Mouse (Mus musculus): ENCODE data around the gene Fbxl8. TPM values are rescaled to one million over a fixed set of nuclear protein-coding genes. Genes with fewer than 3 reads are reported as not detected.

The Fbxl8 gene
- total and polyA plus RNA-seq, 2 experiments from 2014 or later = 1.2 to 3.1 TPM

DNA sequence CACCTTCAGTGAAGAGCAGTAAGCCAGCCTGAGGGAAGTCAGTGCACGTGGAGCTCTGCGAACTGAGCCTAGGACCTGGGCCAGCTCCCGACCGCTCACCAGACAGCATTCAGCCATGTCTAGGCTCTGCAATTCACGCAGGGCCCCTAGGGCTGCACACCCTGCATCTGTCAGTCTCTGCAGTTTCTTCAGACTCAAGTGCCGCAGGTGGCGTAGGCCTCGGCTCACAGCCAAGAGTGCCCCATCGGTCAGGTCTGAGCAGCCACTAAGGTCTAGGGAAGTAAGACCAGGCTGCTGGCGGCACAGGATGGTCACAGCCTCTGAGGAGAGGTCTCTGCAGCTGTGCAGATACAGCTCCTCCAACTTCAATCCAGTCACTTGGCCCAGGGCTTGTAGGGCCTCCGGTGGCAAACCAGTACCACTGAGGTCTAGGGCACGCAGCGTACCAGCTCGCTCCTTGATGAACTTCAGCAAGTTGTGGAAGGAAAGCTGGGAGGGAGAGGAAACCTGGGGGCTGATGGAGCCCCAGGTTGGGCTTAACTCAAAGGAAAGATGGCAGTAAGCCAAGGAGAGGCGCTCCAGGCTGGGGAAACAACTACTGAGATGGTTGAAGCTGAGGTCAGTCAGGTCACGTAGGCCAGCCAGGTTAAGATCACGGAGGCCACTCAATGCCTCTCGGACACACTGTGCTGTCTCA is 50.8 kb downstream of the Fbxl8 start:
- no peaks in the 10 kb centered on the region for H3K27me3 ChIP-seq (ENCODE audit: insufficient read depth, low read length)
- WGBS = 88% methylated on average over 18 of the region's 18 CpGs
- no peaks in the 10 kb centered on the region for H3K9me3 ChIP-seq (ENCODE audit: low read length)
- H3K4me3 ChIP-seq (ENCODE audit: low read length) = no peak overlapping the region
- H3K9ac ChIP-seq (replicated peaks; ENCODE audit: low read length) = no peak overlapping the region
- no peak overlapping the region for H3K4me2 ChIP-seq (ENCODE audit: low read depth, low read length)
- no peak for ATAC-seq
- no peak overlapping the region for H3K27ac ChIP-seq
- no peaks in the 10 kb centered on the region for H3K4me1 ChIP-seq (ENCODE audit: insufficient read depth, low read length)
- no peak for DNase-seq (ENCODE audit: low spot score)
- H3K36me3 ChIP-seq (ENCODE audit: insufficient read depth, low read length) = peaks cover 62% of the 10 kb centered on the region
- TF ChIP-seq CTCF (IDR thresholded peaks at IDR 0.05; ENCODE audit: low read depth) = no peak

DNA sequence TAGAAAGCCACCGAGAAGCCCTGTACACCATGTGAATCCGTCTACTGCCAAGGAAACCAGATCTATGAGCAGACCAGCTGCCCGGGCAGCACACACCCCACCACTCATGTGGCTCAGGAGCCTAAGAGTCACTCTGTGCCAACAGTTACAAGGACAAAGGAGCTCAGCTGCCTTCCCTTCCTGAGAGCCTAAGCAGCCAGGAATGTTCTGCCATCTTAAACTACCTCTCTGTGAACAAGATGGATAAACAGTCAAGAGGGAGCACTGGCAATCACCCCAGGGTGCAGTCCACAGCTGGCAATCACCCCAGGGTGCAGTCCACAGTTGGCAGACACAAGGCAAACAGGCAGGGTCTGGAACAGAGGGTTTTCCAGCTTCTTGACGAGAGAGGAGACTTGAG is 53.5 kb downstream of the Fbxl8 start:
- no peaks in the 10 kb centered on the region for H3K27me3 ChIP-seq (ENCODE audit: insufficient read depth, low read length)
- 62% methylated on average over 4 of the region's 4 CpGs for WGBS
- no peak overlapping the region for H3K9ac ChIP-seq (replicated peaks; ENCODE audit: low read length)
- no peak overlapping the region for H3K4me2 ChIP-seq (ENCODE audit: low read depth, low read length)
- no peak for TF ChIP-seq CTCF (IDR thresholded peaks at IDR 0.05; ENCODE audit: low read depth)
- DNase-seq (ENCODE audit: low spot score) (peak; percentile 27), ATAC-seq (peak; percentile 58; the same call in 1 of the 2 replicates)
- H3K4me3 ChIP-seq (ENCODE audit: low read length) = no peak overlapping the region
- no peaks in the 10 kb centered on the region for H3K4me1 ChIP-seq (ENCODE audit: insufficient read depth, low read length)
- no peaks in the 10 kb centered on the region for H3K9me3 ChIP-seq (ENCODE audit: low read length)
- H3K36me3 ChIP-seq (ENCODE audit: insufficient read depth, low read length) = peaks cover 51% of the 10 kb centered on the region
- peak overlapping the region; percentile 20; the same call in 1 of the 2 replicates for H3K27ac ChIP-seq

GRCm38 (mm10) chr8:105318662-105319190 is 54.3 kb downstream of the Fbxl8 start:
- Histone ChIP-seq H3K27me3 (ENCODE audit: insufficient read depth, low read length) (no peaks in the 10 kb centered on the region), H3K4me1 (ENCODE audit: insufficient read depth, low read length) (no peaks in the 10 kb centered on the region), H3K4me3 (ENCODE audit: low read length) (no peak overlapping the region), H3K4me2 (ENCODE audit: low read depth, low read length) (no peak overlapping the region), H3K9ac (replicated peaks; ENCODE audit: low read length) (no peak overlapping the region), H3K36me3 (ENCODE audit: insufficient read depth, low read length) (peaks cover 47% of the 10 kb centered on the region), H3K27ac (peak overlapping the region; percentile 20; the same call in 1 of the 2 replicates), H3K9me3 (ENCODE audit: low read length) (no peaks in the 10 kb centered on the region)
- ATAC-seq (no peak), DNase-seq (ENCODE audit: low spot score) (no peak)
- TF ChIP-seq CTCF (IDR thresholded peaks at IDR 0.05; ENCODE audit: low read depth) = no peak
- WGBS = 83% methylated on average over 11 of the region's 11 CpGs

MicroRNA genes within 50 kb of the gene (microRNA counts, 519-probe panel; counts per million panel counts)
- microRNA mmu-miR-328 = 3,410 counts per million, percentile 57 among the panel's probes with 10 or more counts

Small RNAs within 50 kb of the gene (microRNA-seq; reads per million reads assigned to microRNA genes)
- gene Gm27320 (0 reads per million in 2 experiments), gene Mir328 (512 to 883 reads per million in 2 experiments)

Other genes with a start within 250 kb of the Fbxl8 start
- not detected in 2 replicates for gene Ces3a, start 216.0 kb upstream of the Fbxl8 start, total RNA-seq (2014; rRNA removed)
- not detected in 2 replicates for gene Ces3a, start 216.0 kb upstream of the Fbxl8 start, polyA plus RNA-seq (2015; fragmentation: Nextera tagmentation; extraction: Ambion mirVana)
- not detected in 2 replicates for gene Ces3b, start 180.9 kb upstream of the Fbxl8 start, total RNA-seq (2014; rRNA removed)
- not detected in 2 replicates for gene Ces3b, start 180.9 kb upstream of the Fbxl8 start, polyA plus RNA-seq (2015; fragmentation: Nextera tagmentation; extraction: Ambion mirVana)
- gene Ces4a, start 132.8 kb upstream of the Fbxl8 start, total RNA-seq (2014; rRNA removed) = 0.10 TPM in 1 of 2 replicates, not detected in the other
- gene Ces4a, start 132.8 kb upstream of the Fbxl8 start, polyA plus RNA-seq (2015; fragmentation: Nextera tagmentation; extraction: Ambion mirVana) = 0.16 TPM in 1 of 2 replicates, not detected in the other
- gene Cbfb, start 94.0 kb upstream of the Fbxl8 start, total RNA-seq (2014; rRNA removed) = 45.1 and 54.3 TPM in 2 replicates
- gene Cbfb, start 94.0 kb upstream of the Fbxl8 start, polyA plus RNA-seq (2015; fragmentation: Nextera tagmentation; extraction: Ambion mirVana) = 27.8 and 30.5 TPM in 2 replicates
- 32.2 and 39.5 TPM in 2 replicates for gene D230025D16Rik, start 39.5 kb upstream of the Fbxl8 start, total RNA-seq (2014; rRNA removed)
- gene D230025D16Rik, start 39.5 kb upstream of the Fbxl8 start, polyA plus RNA-seq (2015; fragmentation: Nextera tagmentation; extraction: Ambion mirVana) = 22.1 and 23.5 TPM in 2 replicates
- 17.4 and 18.8 TPM in 2 replicates for gene B3gnt9, start 9.5 kb upstream of the Fbxl8 start, total RNA-seq (2014; rRNA removed)
- gene B3gnt9, start 9.5 kb upstream of the Fbxl8 start, polyA plus RNA-seq (2015; fragmentation: Nextera tagmentation; extraction: Ambion mirVana) = 10.4 and 10.7 TPM in 2 replicates
- gene Tradd, start within 50 bp of the Fbxl8 start, total RNA-seq (2014; rRNA removed) = 11.5 and 15.6 TPM in 2 replicates
- gene Tradd, start within 50 bp of the Fbxl8 start, polyA plus RNA-seq (2015; fragmentation: Nextera tagmentation; extraction: Ambion mirVana) = 14.6 and 14.9 TPM in 2 replicates
- gene Hsf4, start 5.2 kb downstream of the Fbxl8 start, total RNA-seq (2014; rRNA removed) = 0.63 TPM in 1 of 2 replicates, not detected in the other
- 1.4 and 1.5 TPM in 2 replicates for gene Hsf4, start 5.2 kb downstream of the Fbxl8 start, polyA plus RNA-seq (2015; fragmentation: Nextera tagmentation; extraction: Ambion mirVana)
- 2.1 and 2.6 TPM in 2 replicates for gene Nol3, start 11.5 kb downstream of the Fbxl8 start, total RNA-seq (2014; rRNA removed)
- gene Nol3, start 11.5 kb downstream of the Fbxl8 start, polyA plus RNA-seq (2015; fragmentation: Nextera tagmentation; extraction: Ambion mirVana) = 6.6 and 6.9 TPM in 2 replicates
- 52.3 and 63.4 TPM in 2 replicates for gene 4931428F04Rik, start 25.2 kb downstream of the Fbxl8 start, total RNA-seq (2014; rRNA removed)
- gene 4931428F04Rik, start 25.2 kb downstream of the Fbxl8 start, polyA plus RNA-seq (2015; fragmentation: Nextera tagmentation; extraction: Ambion mirVana) = 67.3 and 82.8 TPM in 2 replicates
- gene Exoc3l, start 31.5 kb downstream of the Fbxl8 start, total RNA-seq (2014; rRNA removed) = 2.4 and 8.2 TPM in 2 replicates
- gene Exoc3l, start 31.5 kb downstream of the Fbxl8 start, polyA plus RNA-seq (2015; fragmentation: Nextera tagmentation; extraction: Ambion mirVana) = 5.9 and 8.0 TPM in 2 replicates
- gene E2f4, start 33.0 kb downstream of the Fbxl8 start, total RNA-seq (2014; rRNA removed) = 39.2 and 44.8 TPM in 2 replicates
- gene E2f4, start 33.0 kb downstream of the Fbxl8 start, polyA plus RNA-seq (2015; fragmentation: Nextera tagmentation; extraction: Ambion mirVana) = 25.6 and 28.3 TPM in 2 replicates
- gene Elmo3, start 41.0 kb downstream of the Fbxl8 start, total RNA-seq (2014; rRNA removed) = 1.2 and 1.5 TPM in 2 replicates
- gene Elmo3, start 41.0 kb downstream of the Fbxl8 start, polyA plus RNA-seq (2015; fragmentation: Nextera tagmentation; extraction: Ambion mirVana) = 1.6 and 1.7 TPM in 2 replicates
- gene Lrrc29, start 61.6 kb downstream of the Fbxl8 start, total RNA-seq (2014; rRNA removed) = 1.9 and 5.2 TPM in 2 replicates
- gene Lrrc29, start 61.6 kb downstream of the Fbxl8 start, polyA plus RNA-seq (2015; fragmentation: Nextera tagmentation; extraction: Ambion mirVana) = 3.1 and 4.1 TPM in 2 replicates
- 72.1 and 101 TPM in 2 replicates for gene Tmem208, start 61.7 kb downstream of the Fbxl8 start, total RNA-seq (2014; rRNA removed)
- 138 and 143 TPM in 2 replicates for gene Tmem208, start 61.7 kb downstream of the Fbxl8 start, polyA plus RNA-seq (2015; fragmentation: Nextera tagmentation; extraction: Ambion mirVana)
- 3.1 and 3.2 TPM in 2 replicates for gene Fhod1, start 83.3 kb downstream of the Fbxl8 start, total RNA-seq (2014; rRNA removed)
- gene Fhod1, start 83.3 kb downstream of the Fbxl8 start, polyA plus RNA-seq (2015; fragmentation: Nextera tagmentation; extraction: Ambion mirVana) = 0.45 and 1.1 TPM in 2 replicates
- 24.2 and 28.6 TPM in 2 replicates for gene Slc9a5, start 84.2 kb downstream of the Fbxl8 start, total RNA-seq (2014; rRNA removed)
- gene Slc9a5, start 84.2 kb downstream of the Fbxl8 start, polyA plus RNA-seq (2015; fragmentation: Nextera tagmentation; extraction: Ambion mirVana) = 10.3 and 10.6 TPM in 2 replicates
- gene Plekhg4, start 108.6 kb downstream of the Fbxl8 start, total RNA-seq (2014; rRNA removed) = 6.3 and 7.3 TPM in 2 replicates
- 1.3 and 1.6 TPM in 2 replicates for gene Plekhg4, start 108.6 kb downstream of the Fbxl8 start, polyA plus RNA-seq (2015; fragmentation: Nextera tagmentation; extraction: Ambion mirVana)
- 0.11 and 0.16 TPM in 2 replicates for gene Kctd19, start 148.9 kb downstream of the Fbxl8 start, total RNA-seq (2014; rRNA removed)
- gene Kctd19, start 148.9 kb downstream of the Fbxl8 start, polyA plus RNA-seq (2015; fragmentation: Nextera tagmentation; extraction: Ambion mirVana) = 0.09 and 0.15 TPM in 2 replicates
- 0.68 and 1.7 TPM in 2 replicates for gene Lrrc36, start 148.9 kb downstream of the Fbxl8 start, total RNA-seq (2014; rRNA removed)
- 0.50 and 0.66 TPM in 2 replicates for gene Lrrc36, start 148.9 kb downstream of the Fbxl8 start, polyA plus RNA-seq (2015; fragmentation: Nextera tagmentation; extraction: Ambion mirVana)
- 106 and 108 TPM in 2 replicates for gene Tppp3, start 206.9 kb downstream of the Fbxl8 start, total RNA-seq (2014; rRNA removed)
- 197 and 201 TPM in 2 replicates for gene Tppp3, start 206.9 kb downstream of the Fbxl8 start, polyA plus RNA-seq (2015; fragmentation: Nextera tagmentation; extraction: Ambion mirVana)
- gene Zdhhc1, start 232.3 kb downstream of the Fbxl8 start, total RNA-seq (2014; rRNA removed) = 49.3 and 54.2 TPM in 2 replicates
- gene Zdhhc1, start 232.3 kb downstream of the Fbxl8 start, polyA plus RNA-seq (2015; fragmentation: Nextera tagmentation; extraction: Ambion mirVana) = 31.3 and 34.7 TPM in 2 replicates

Measured in hindbrain, postnatal 0 days (tissue).